Mouse (Mus musculus) hindbrain, embryonic 15.5 days (tissue): ENCODE measurements at regions not wholly inside any gene's neighbourhood (a gene's known extent, or its start where the extent isn't known, plus 50 kb on each side); places are given as distances from the start of the nearest gene placed in this dataset.

ENCODE experiments used
- ATAC-seq: fragments of 200-750 bp; cut with Nextera tagmentation; 2 replicates; pipeline ENCODE4 v1.8.0; 2017; ENCODE audit warnings: low read depth, moderate number of reproducible peaks, moderate TSS enrichment; ENCODE audit not compliant: low FRiP score
- H3K27ac ChIP-seq: fragments of 300-500 bp; sonication (generic); replicated peaks from 2 replicates; pipeline ENCODE4 v1.5.1; 2015; ENCODE audit warnings: mild to moderate bottlenecking, inconsistent platforms
- H3K27me3 ChIP-seq: fragments of 300-500 bp; sonication (generic); 2 replicates; pipeline ENCODE4 v1.6.1; 2015; ENCODE audit warnings: control low read depth, inconsistent platforms
- H3K36me3 ChIP-seq: fragments of 300-500 bp; sonication (generic); 2 replicates; pipeline ENCODE4 v1.6.1; 2015; ENCODE audit warnings: control low read depth, inconsistent platforms
- H3K4me1 ChIP-seq: fragments of 300-500 bp; sonication (generic); replicated peaks from 2 replicates; pipeline ENCODE4 v1.6.1; 2015; ENCODE audit warnings: control low read depth, inconsistent platforms
- H3K4me2 ChIP-seq: fragments of 300-500 bp; sonication (generic); 2 replicates; pipeline ENCODE4 v1.6.1; 2015; ENCODE audit warnings: moderate library complexity, mild to moderate bottlenecking, inconsistent platforms
- H3K4me3 ChIP-seq: fragments of 300-500 bp; sonication (generic); 2 replicates; pipeline ENCODE4 v1.5.1; 2015; ENCODE audit warnings: mild to moderate bottlenecking, inconsistent platforms
- H3K9ac ChIP-seq: fragments of 300-500 bp; sonication (generic); 2 replicates; pipeline ENCODE4 v1.6.1; 2015; ENCODE audit warnings: inconsistent platforms
- H3K9me3 ChIP-seq: fragments of 300-500 bp; sonication (generic); 2 replicates; pipeline ENCODE4 v1.6.1; 2016; ENCODE audit warnings: control low read depth, inconsistent platforms
- WGBS: fragments of 180-500 bp; shearing (Covaris S2); methylation state at CpG from one replicate; pipeline ENCODE4 v1.1.7; 2015; 5-methylcytosine and 5-hydroxymethylcytosine counted together

- Histone ChIP-seq H3K9me3 (no peaks in the 10 kb centered on the region), H3K4me2 (no peak overlapping the region), H3K9ac (no peak overlapping the region), H3K4me3 (no peak overlapping the region), H3K4me1 (peaks cover 3% of the 10 kb centered on the region; the same call in 1 of the 2 replicates), H3K36me3 (no peaks in the 10 kb centered on the region), H3K27ac (no peak overlapping the region), H3K27me3 (no peaks in the 10 kb centered on the region)
- WGBS = 51% methylated on average over 9 of the region's 9 CpGs
- ATAC-seq = no peak
These were observed 239.6 kb downstream of the Epha4 start for GRCm38 (mm10) chr1:77275297-77275696.

- Histone ChIP-seq H3K4me2 (no peak overlapping the region), H3K4me1 (peaks cover 3% of the 10 kb centered on the region; the same call in 1 of the 2 replicates), H3K27me3 (no peaks in the 10 kb centered on the region), H3K9me3 (no peaks in the 10 kb centered on the region), H3K9ac (no peak overlapping the region), H3K36me3 (no peaks in the 10 kb centered on the region), H3K4me3 (no peak overlapping the region), H3K27ac (no peak overlapping the region)
- ATAC-seq = no peak
- 56% methylated on average over 7 of the region's 7 CpGs for WGBS
These were observed 235.3 kb downstream of the Epha4 start for GRCm38 (mm10) chr1:77279566-77279965.

GRCm38 (mm10) chr1:77280373-77281038, 234.4 kb downstream of the Epha4 start:
- no peak overlapping the region for H3K9ac ChIP-seq
- H3K4me2 ChIP-seq = no peak overlapping the region
- H3K4me3 ChIP-seq = no peak overlapping the region
- ATAC-seq = no peak
- H3K27ac ChIP-seq = no peak overlapping the region
- no peaks in the 10 kb centered on the region for H3K9me3 ChIP-seq
- H3K36me3 ChIP-seq = no peaks in the 10 kb centered on the region
- no peaks in the 10 kb centered on the region for H3K27me3 ChIP-seq
- H3K4me1 ChIP-seq = no peaks in the 10 kb centered on the region; the same call in 1 of the 2 replicates
- WGBS = 93% methylated on average over 11 of the region's 11 CpGs

GRCm38 (mm10) chr1:77281741-77282140, 233.1 kb downstream of the Epha4 start:
- H3K36me3 ChIP-seq = no peaks in the 10 kb centered on the region

GRCm38 (mm10) chr1:77298713-77299132, 216.2 kb downstream of the Epha4 start:
- no peak for ATAC-seq
- no peaks in the 10 kb centered on the region for H3K36me3 ChIP-seq

More at GRCm38 (mm10) chr1:77281741-77282140, 233.1 kb downstream of the Epha4 start:
- no peak overlapping the region for H3K4me3 ChIP-seq
- no peak overlapping the region for H3K9ac ChIP-seq
- no peak for ATAC-seq
- H3K9me3 ChIP-seq = no peaks in the 10 kb centered on the region
- 90% methylated on average over 4 of the region's 4 CpGs for WGBS
- H3K27me3 ChIP-seq = no peaks in the 10 kb centered on the region
- H3K27ac ChIP-seq = no peak overlapping the region
- no peaks in the 10 kb centered on the region for H3K4me1 ChIP-seq
- no peak overlapping the region for H3K4me2 ChIP-seq

GRCm38 (mm10) chr1:77300806-77301205, 214.1 kb downstream of the Epha4 start:
- H3K4me1 ChIP-seq = no peaks in the 10 kb centered on the region
- H3K27me3 ChIP-seq = no peaks in the 10 kb centered on the region; the same call in 1 of the 2 replicates
- no peaks in the 10 kb centered on the region for H3K36me3 ChIP-seq
- ATAC-seq = no peak
- 76% methylated on average over 2 of the region's 2 CpGs for whole genome bisulfite sequencing
- no peak overlapping the region for H3K9ac ChIP-seq
- no peak overlapping the region for H3K4me3 ChIP-seq
- H3K4me2 ChIP-seq = no peak overlapping the region
- no peaks in the 10 kb centered on the region for H3K9me3 ChIP-seq
- no peak overlapping the region for H3K27ac ChIP-seq

More at GRCm38 (mm10) chr1:77298713-77299132, 216.2 kb downstream of the Epha4 start:
- H3K27ac ChIP-seq = no peak overlapping the region
- WGBS = 79% methylated on average over 4 of the region's 4 CpGs
- no peaks in the 10 kb centered on the region for H3K4me1 ChIP-seq
- H3K9me3 ChIP-seq = no peaks in the 10 kb centered on the region
- H3K4me3 ChIP-seq = no peak overlapping the region
- no peak overlapping the region for H3K4me2 ChIP-seq
- H3K27me3 ChIP-seq = no peaks in the 10 kb centered on the region; the same call in 1 of the 2 replicates
- H3K9ac ChIP-seq = no peak overlapping the region

GRCm38 (mm10) chr1:77304770-77305169, 210.1 kb downstream of the Epha4 start:
- Histone ChIP-seq H3K27me3 (no peaks in the 10 kb centered on the region), H3K9ac (no peak overlapping the region), H3K36me3 (no peaks in the 10 kb centered on the region), H3K4me1 (no peaks in the 10 kb centered on the region), H3K9me3 (no peaks in the 10 kb centered on the region), H3K4me3 (no peak overlapping the region), H3K4me2 (no peak overlapping the region), H3K27ac (no peak overlapping the region)
- WGBS = 66% methylated on average over 2 of the region's 2 CpGs
- no peak for ATAC-seq

GRCm38 (mm10) chr1:77307745-77308144, 207.1 kb downstream of the Epha4 start:
- no peaks in the 10 kb centered on the region for H3K9me3 ChIP-seq
- H3K27ac ChIP-seq = no peak overlapping the region
- 78% methylated on average over 4 of the region's 4 CpGs for WGBS
- H3K4me3 ChIP-seq = no peak overlapping the region
- H3K9ac ChIP-seq = no peak overlapping the region
- no peak overlapping the region for H3K4me2 ChIP-seq
- no peaks in the 10 kb centered on the region for H3K4me1 ChIP-seq
- no peaks in the 10 kb centered on the region for H3K36me3 ChIP-seq
- no peaks in the 10 kb centered on the region for H3K27me3 ChIP-seq
- no peak for ATAC-seq

GRCm38 (mm10) chr1:77313119-77313518, 201.8 kb downstream of the Epha4 start:
- no peak for ATAC-seq
- H3K9ac ChIP-seq = no peak overlapping the region
- no peaks in the 10 kb centered on the region for H3K9me3 ChIP-seq
- no peak overlapping the region for H3K4me3 ChIP-seq
- no peak overlapping the region for H3K27ac ChIP-seq
- 63% methylated on average over 3 of the region's 3 CpGs for WGBS
- no peaks in the 10 kb centered on the region for H3K27me3 ChIP-seq
- no peaks in the 10 kb centered on the region for H3K4me1 ChIP-seq
- H3K4me2 ChIP-seq = no peak overlapping the region
- no peaks in the 10 kb centered on the region for H3K36me3 ChIP-seq

GRCm38 (mm10) chr1:77315347-77315746, 199.5 kb downstream of the Epha4 start:
- Histone ChIP-seq H3K9ac (no peak overlapping the region), H3K4me3 (no peak overlapping the region), H3K27me3 (no peaks in the 10 kb centered on the region), H3K9me3 (no peaks in the 10 kb centered on the region), H3K4me1 (no peaks in the 10 kb centered on the region), H3K27ac (no peak overlapping the region), H3K36me3 (no peaks in the 10 kb centered on the region), H3K4me2 (no peak overlapping the region)
- 85% methylated on average over 3 of the region's 3 CpGs for WGBS
- ATAC-seq = no peak

- no peaks in the 10 kb centered on the region for H3K4me1 ChIP-seq
- no peak overlapping the region for H3K4me2 ChIP-seq
- no peaks in the 10 kb centered on the region for H3K36me3 ChIP-seq
- ATAC-seq = no peak
- WGBS = 66% methylated on average over 9 of the region's 9 CpGs
- no peaks in the 10 kb centered on the region for H3K27me3 ChIP-seq
- H3K4me3 ChIP-seq = no peak overlapping the region
- H3K27ac ChIP-seq = no peak overlapping the region
- no peak overlapping the region for H3K9ac ChIP-seq
- H3K9me3 ChIP-seq = no peaks in the 10 kb centered on the region
These were observed 198.7 kb downstream of the Epha4 start for GRCm38 (mm10) chr1:77316198-77316597.
